Mouse (Mus musculus): ENCODE results near the gene Mettl9. TPM values are rescaled to one million over a fixed set of nuclear protein-coding genes. Genes with fewer than 3 reads are reported as not detected.

Mettl9 gene
- total RNA-seq, 1 experiment = 26.7 TPM

DNA sequence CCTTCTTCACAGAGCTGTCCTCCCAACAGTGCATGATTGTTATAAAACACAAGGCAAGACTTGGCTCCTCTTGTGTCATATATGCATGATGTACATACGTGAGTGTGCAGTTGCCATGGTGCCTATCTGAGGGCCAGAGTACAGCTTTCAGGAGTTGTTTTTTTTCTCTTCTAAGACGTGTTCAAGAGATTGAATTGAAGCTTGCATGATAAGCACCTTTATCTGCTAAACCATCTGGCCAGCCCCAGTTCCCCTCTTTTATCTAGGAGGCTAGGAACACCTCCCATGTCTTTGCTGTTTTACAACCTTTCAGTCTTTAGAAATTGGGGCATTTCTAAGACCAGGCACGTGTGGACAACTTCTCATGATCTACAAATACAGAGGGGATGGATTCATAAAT, 77.5 kb downstream of the Mettl9 start:
- no peak for DNase-seq (ENCODE audit: low read depth, low spot score)
- Histone ChIP-seq H3K36me3 (ENCODE audit: control insufficient read depth, insufficient read depth, low read length, poor library complexity, severe bottlenecking) (no peaks in the 10 kb centered on the region), H3K27ac (ENCODE audit: insufficient read depth, low read depth, low read length, poor library complexity, severe bottlenecking) (no peak overlapping the region), H3K9ac (ENCODE audit: insufficient read depth, low read depth, low read length, poor library complexity, severe bottlenecking) (no peak overlapping the region), H3K4me1 (ENCODE audit: control insufficient read depth in 2 of 2, insufficient read depth in 2 of 2, low read length in 2 of 2, poor library complexity in 1 of 2) (no peaks in the 10 kb centered on the region), H3K4me3 (ENCODE audit: insufficient read depth in 1 of 2, low read depth in 1 of 2, low read length in 2 of 2, poor library complexity in 1 of 2, severe bottlenecking in 1 of 2) (no peak overlapping the region), H3K9me3 (ENCODE audit: control insufficient read depth, insufficient read depth, low read depth, low read length) (no peaks in the 10 kb centered on the region)
- in situ Hi-C loops (cut with MboI; ENCODE audit: low sequenced_read_pairs in 2 of 2, unreplicated experiment in 2 of 2) = no loop called here
- no peak for TF ChIP-seq MAFK (IDR thresholded peaks at IDR 0.05; ENCODE audit: insufficient read depth, low read depth, low read length)
- no peak for TF ChIP-seq ZNF384 (IDR thresholded peaks at IDR 0.05; ENCODE audit: low read depth, low read length)
- no peak for TF ChIP-seq CHD2 (IDR thresholded peaks at IDR 0.05; ENCODE audit: low read depth, low read length)
- TF ChIP-seq HCFC1 (IDR thresholded peaks at IDR 0.05; ENCODE audit: borderline replicate concordance, insufficient read depth, low read length) = no peak
- no peak for TF ChIP-seq ZC3H11A (IDR thresholded peaks at IDR 0.05; ENCODE audit: borderline replicate concordance, low read depth, low read length)

GRCm38 (mm10) chr7:121120143-121120818, 86.0 kb downstream of the Mettl9 start:
- no peak overlapping the region for H3K9ac ChIP-seq (ENCODE audit: insufficient read depth, low read depth, low read length, poor library complexity, severe bottlenecking)
- H3K4me3 ChIP-seq (ENCODE audit: insufficient read depth in 1 of 2, low read depth in 1 of 2, low read length in 2 of 2, poor library complexity in 1 of 2, severe bottlenecking in 1 of 2) = no peak overlapping the region
- peaks cover 0 to 1% of the 10 kb centered on the region in 2 experiments; a peak in 1 of 4 replicates for H3K4me1 ChIP-seq (ENCODE audit: control insufficient read depth in 2 of 2, insufficient read depth in 2 of 2, low read length in 2 of 2, poor library complexity in 1 of 2)
- in situ Hi-C loops (cut with MboI; ENCODE audit: low sequenced_read_pairs in 2 of 2, unreplicated experiment in 2 of 2) = no loop called here
- no peaks in the 10 kb centered on the region for H3K36me3 ChIP-seq (ENCODE audit: control insufficient read depth, insufficient read depth, low read length, poor library complexity, severe bottlenecking)
- peak; percentile 71 for DNase-seq (ENCODE audit: low read depth, low spot score)
- H3K9me3 ChIP-seq (ENCODE audit: control insufficient read depth, insufficient read depth, low read depth, low read length) = no peaks in the 10 kb centered on the region
- no peak overlapping the region for H3K27ac ChIP-seq (ENCODE audit: insufficient read depth, low read depth, low read length, poor library complexity, severe bottlenecking)
- TF ChIP-seq ZNF384 (IDR thresholded peaks at IDR 0.05; ENCODE audit: low read depth, low read length) = no peak
- peak; percentile 68; the same call in 1 of the 2 replicates for TF ChIP-seq ZC3H11A (IDR thresholded peaks at IDR 0.05; ENCODE audit: borderline replicate concordance, low read depth, low read length)

Other genes with a start within 250 kb of the Mettl9 start
- gene Gm5737, start 222.1 kb upstream of the Mettl9 start, total RNA-seq (2012; rRNA removed) = not detected in 2 replicates
- gene Eef2k, start 191.6 kb upstream of the Mettl9 start, total RNA-seq (2012; rRNA removed) = 13.6 and 32.9 TPM in 2 replicates
- gene Polr3e, start 116.7 kb upstream of the Mettl9 start, total RNA-seq (2012; rRNA removed) = 44.4 and 51.1 TPM in 2 replicates
- 20.9 and 25.9 TPM in 2 replicates for gene Cdr2, start 52.1 kb upstream of the Mettl9 start, total RNA-seq (2012; rRNA removed)
- gene Mfsd13b, start 51.9 kb upstream of the Mettl9 start, total RNA-seq (2012; rRNA removed) = not detected in 2 replicates
- 0.11 TPM in 1 of 2 replicates, not detected in the other for gene Igsf6, start 40.1 kb downstream of the Mettl9 start, total RNA-seq (2012; rRNA removed)
- gene Otoa, start 47.2 kb downstream of the Mettl9 start, total RNA-seq (2012; rRNA removed) = 0.22 and 0.58 TPM in 2 replicates

Measured in ES-E14 (cell line).